Mouse (Mus musculus) stomach, embryonic 14.5 days (tissue): ENCODE measurements around the gene Zdhhc9. TPM values are rescaled to one million over a fixed set of nuclear protein-coding genes. Genes with fewer than 3 reads are reported as not detected.

Experiments
- ATAC-seq: fragments of 200-750 bp; cut with Nextera tagmentation; 2 replicates; pipeline ENCODE4 v1.8.0; 2017; ENCODE audit warnings: low read depth, moderate TSS enrichment; ENCODE audit not compliant: insufficient number of reproducible peaks, insufficient read depth, low FRiP score
- H3K27ac ChIP-seq: fragments of 300-500 bp; sonication (generic); 2 replicates; pipeline ENCODE4 v1.5.1; 2014; ENCODE audit warnings: mild to moderate bottlenecking, low read length, moderate library complexity, mixed read lengths
- H3K27me3 ChIP-seq: fragments of 300-500 bp; sonication (generic); 2 replicates; pipeline ENCODE4 v1.6.1; 2014; ENCODE audit warnings: low read length, control low read depth, mixed read lengths; ENCODE audit not compliant: control insufficient read depth, insufficient read depth
- H3K36me3 ChIP-seq: fragments of 300-500 bp; sonication (generic); 2 replicates; pipeline ENCODE4 v1.6.1; 2014; ENCODE audit warnings: mild to moderate bottlenecking, control low read depth, low read length, moderate library complexity, mixed read lengths; ENCODE audit not compliant: control insufficient read depth, insufficient read depth
- H3K4me1 ChIP-seq: fragments of 300-500 bp; sonication (generic); 2 replicates; pipeline ENCODE4 v1.6.1; 2014; ENCODE audit warnings: low read length, control low read depth, mixed read lengths; ENCODE audit not compliant: control insufficient read depth, insufficient read depth
- H3K4me2 ChIP-seq: fragments of 300-500 bp; sonication (generic); replicated peaks from 2 replicates; pipeline ENCODE4 v1.6.1; 2014; ENCODE audit warnings: low read depth, low read length, control low read depth
- H3K4me3 ChIP-seq: fragments of 300-500 bp; sonication (generic); 2 replicates; pipeline ENCODE4 v1.5.1; 2014; ENCODE audit warnings: low read depth, low read length, control low read depth
- H3K9ac ChIP-seq: fragments of 300-500 bp; sonication (generic); replicated peaks from 2 replicates; pipeline ENCODE4 v1.6.1; 2014; ENCODE audit warnings: low read depth, mild to moderate bottlenecking, control low read depth, low read length, moderate library complexity, mixed read lengths
- H3K9me3 ChIP-seq: fragments of 300-500 bp; sonication (generic); 2 replicates; pipeline ENCODE4 v1.6.1; 2016; ENCODE audit warnings: low read depth, low read length, control low read depth; ENCODE audit not compliant: control insufficient read depth
- WGBS: fragments of 180-500 bp; shearing (Covaris S2); extraction: QIAGEN DNeasy Blood & Tissue Kit; methylation state at CpG from one replicate; pipeline ENCODE4 v1.1.7; 2014; 5-methylcytosine and 5-hydroxymethylcytosine counted together
- polyA plus RNA-seq: library from polyadenylated mRNA; unstranded; fragments of >200 nt; fragmentation: Nextera tagmentation; extraction: Ambion mirVana; gene quantifications from 2 replicates; pipeline ENCODE4 v1.2.1, GENCODE M21; 2014

Zdhhc9 gene
- polyA plus RNA-seq, 1 experiment from 2014 or later: 8.2 TPM

DNA sequence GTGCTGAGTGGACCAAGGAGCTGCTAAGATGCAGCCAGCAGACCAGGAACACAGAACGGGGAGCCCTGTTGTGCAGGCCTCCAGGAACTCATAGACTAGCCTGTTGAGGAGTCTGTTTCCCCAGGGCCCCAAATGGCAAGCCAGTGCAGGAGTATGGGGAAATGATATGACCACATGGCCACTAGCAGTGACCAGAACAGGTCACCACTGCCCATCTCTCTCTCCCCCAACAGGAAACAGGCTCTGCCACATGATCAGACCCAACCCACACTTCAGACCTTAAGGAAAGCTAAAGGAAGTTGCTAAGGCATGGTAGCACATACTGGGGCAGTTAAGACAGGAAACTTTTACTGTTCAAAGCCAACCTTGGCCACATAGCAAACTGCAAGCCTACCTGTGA lies 79.5 kb downstream of the Zdhhc9 start:
- no peak overlapping the region for H3K4me3 ChIP-seq
- no peaks in the 10 kb centered on the region for H3K9me3 ChIP-seq
- H3K4me1 ChIP-seq: no peaks in the 10 kb centered on the region
- H3K27me3 ChIP-seq: no peaks in the 10 kb centered on the region
- ATAC-seq: no peak
- no peak overlapping the region for H3K27ac ChIP-seq
- H3K36me3 ChIP-seq: no peaks in the 10 kb centered on the region
- WGBS: 100% methylated on average over 1 of the region's 1 CpGs
- H3K4me2 ChIP-seq: no peak overlapping the region
- no peak overlapping the region for H3K9ac ChIP-seq

DNA sequence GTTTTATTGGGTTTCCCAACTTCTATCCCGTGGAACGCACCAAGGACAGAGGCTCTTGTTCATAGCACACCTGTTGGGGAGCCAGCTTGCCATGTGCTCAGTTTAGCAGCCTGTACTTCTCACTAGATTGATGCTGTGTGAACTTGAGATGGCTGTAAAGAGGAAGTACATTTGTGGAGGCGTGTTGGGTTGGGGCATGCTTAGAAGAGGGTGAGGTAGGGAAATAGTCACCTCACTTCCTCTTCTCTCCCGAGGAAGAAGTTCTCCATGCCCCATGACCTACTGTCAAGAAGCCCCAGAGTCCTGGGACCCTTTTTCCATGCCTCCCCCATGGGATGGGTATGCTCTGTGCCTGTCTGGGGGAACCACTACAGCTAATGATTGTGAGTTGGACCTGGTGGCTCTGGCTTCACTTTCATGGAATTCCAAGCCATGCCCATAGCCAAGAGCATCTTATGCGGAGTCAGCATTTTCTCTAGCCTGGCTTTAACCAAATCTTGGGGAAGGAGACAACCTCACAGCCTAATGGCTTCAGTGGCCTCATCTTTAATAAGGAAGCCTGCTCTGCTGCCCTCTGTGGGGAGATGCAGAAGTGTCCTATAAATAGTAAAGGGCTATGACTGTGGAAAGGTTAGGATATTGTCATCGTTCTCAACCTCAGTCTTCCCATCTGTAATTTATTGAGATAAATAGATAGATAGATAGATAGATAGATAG lies 81.0 kb downstream of the Zdhhc9 start:
- H3K4me3 ChIP-seq: no peak overlapping the region
- no peaks in the 10 kb centered on the region for H3K27me3 ChIP-seq
- 74% methylated on average over 6 of the region's 6 CpGs for WGBS
- H3K36me3 ChIP-seq: no peaks in the 10 kb centered on the region
- ATAC-seq: no peak
- H3K9me3 ChIP-seq: no peaks in the 10 kb centered on the region
- H3K27ac ChIP-seq: no peak overlapping the region
- H3K4me1 ChIP-seq: no peaks in the 10 kb centered on the region
- no peak overlapping the region for H3K9ac ChIP-seq
- no peak overlapping the region for H3K4me2 ChIP-seq

DNA sequence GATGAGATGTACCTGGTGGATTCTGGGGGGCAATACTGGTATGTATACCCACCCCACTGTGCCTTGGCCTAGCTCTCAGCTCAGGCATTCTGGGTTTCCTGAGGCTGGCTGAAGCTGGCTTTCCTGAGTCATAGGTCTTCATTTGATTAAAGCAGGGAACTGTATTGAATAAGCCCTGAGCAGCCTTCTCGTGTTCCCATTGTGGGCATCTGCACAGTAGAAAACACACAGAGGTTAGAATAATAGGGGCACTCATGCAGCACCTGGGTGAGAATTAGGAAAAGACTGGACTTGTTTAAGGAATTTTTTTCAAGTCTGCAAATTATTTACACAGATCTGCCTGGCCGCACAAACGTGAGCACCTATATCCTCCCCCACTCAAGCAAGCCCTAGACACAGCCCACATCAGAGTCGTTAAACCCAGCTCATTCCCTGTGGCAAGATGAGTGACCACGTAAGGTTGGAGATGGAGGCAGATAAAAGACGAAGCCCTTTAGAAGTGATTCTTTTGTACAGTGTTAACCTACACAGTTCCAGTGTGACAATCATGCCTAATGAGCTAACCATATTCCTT lies 81.7 kb downstream of the Zdhhc9 start:
- no peaks in the 10 kb centered on the region for H3K4me1 ChIP-seq
- H3K9me3 ChIP-seq: no peaks in the 10 kb centered on the region
- no peaks in the 10 kb centered on the region for H3K36me3 ChIP-seq
- H3K9ac ChIP-seq: no peak overlapping the region
- no peak overlapping the region for H3K27ac ChIP-seq
- WGBS: 64% methylated on average over 6 of the region's 6 CpGs
- ATAC-seq: no peak
- H3K4me3 ChIP-seq: no peak overlapping the region
- H3K27me3 ChIP-seq: no peaks in the 10 kb centered on the region
- no peak overlapping the region for H3K4me2 ChIP-seq

DNA sequence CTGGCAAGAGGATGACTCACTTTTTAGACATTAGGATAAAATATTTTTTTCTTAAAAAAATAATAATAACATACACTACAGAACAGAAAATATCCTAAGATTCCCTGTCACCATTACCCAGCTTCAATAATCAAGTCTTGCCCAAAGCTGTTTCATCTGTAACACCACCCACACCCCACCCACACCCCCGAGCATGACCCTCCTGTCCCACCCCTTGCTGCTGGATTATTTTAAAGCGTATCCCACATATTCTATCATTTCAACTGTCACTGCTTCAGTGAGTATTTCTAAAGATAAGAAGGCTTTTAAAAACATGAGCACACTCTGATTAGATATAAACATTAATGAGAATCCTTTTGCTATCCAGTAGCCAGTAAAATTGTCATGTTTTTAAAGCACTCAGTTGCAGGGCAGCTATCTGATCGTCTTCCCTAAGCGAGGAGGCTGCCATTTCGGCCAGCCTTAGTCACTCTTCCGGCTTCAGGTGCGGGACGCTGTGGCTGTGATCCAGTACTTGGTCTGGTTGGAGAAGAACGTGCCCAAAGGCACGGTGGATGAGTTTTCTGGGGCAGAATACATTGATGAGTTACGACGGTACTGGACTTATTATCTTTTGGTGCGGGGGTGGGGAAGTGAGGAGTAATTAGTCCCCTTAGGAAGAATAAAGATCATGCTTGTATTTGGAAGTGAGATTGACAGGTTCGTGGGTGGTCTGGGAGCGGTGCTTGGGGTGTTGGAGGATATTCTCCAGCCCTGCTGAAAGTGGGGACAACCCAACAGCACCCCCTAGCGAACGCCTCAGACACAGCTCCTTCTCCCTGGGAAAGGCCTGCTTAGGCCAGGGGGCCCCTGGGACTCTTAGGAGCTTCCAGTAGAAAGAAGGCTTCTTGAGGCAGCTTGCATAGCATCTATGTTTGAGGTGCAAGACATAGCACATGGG lies 84.3 kb downstream of the Zdhhc9 start:
- Histone ChIP-seq H3K9me3 (no peaks in the 10 kb centered on the region), H3K4me2 (peak overlapping the region; percentile 23; the same call in 1 of the 2 replicates), H3K9ac (no peak overlapping the region), H3K27me3 (no peaks in the 10 kb centered on the region), H3K27ac (no peak overlapping the region), H3K36me3 (no peaks in the 10 kb centered on the region), H3K4me3 (no peak overlapping the region), H3K4me1 (no peaks in the 10 kb centered on the region)
- WGBS: 28% methylated on average over 17 of the region's 17 CpGs
- no peak for ATAC-seq

Other genes with a start within 250 kb of the Zdhhc9 start
- gene Apln, start 174.0 kb downstream of the Zdhhc9 start, polyA plus RNA-seq: 4.3 and 5.1 TPM in 2 replicates
- 1.1 and 1.2 TPM in 2 replicates for gene Xpnpep2, start 100.2 kb downstream of the Zdhhc9 start, polyA plus RNA-seq
- 2.5 and 3.3 TPM in 2 replicates for gene Sash3, start 62.4 kb downstream of the Zdhhc9 start, polyA plus RNA-seq
- gene Utp14a, start 48.0 kb upstream of the Zdhhc9 start, polyA plus RNA-seq: 16.3 and 20.1 TPM in 2 replicates
- 8.0 and 9.3 TPM in 2 replicates for gene Bcorl1, start 132.5 kb upstream of the Zdhhc9 start, polyA plus RNA-seq